Mouse (Mus musculus): ENCODE results near the gene Pdcd1lg2. TPM values are rescaled to one million over a fixed set of nuclear protein-coding genes. Genes with fewer than 3 reads are reported as not detected.

Gene Pdcd1lg2
- polyA plus RNA-seq, 1 experiment, result 1.8 TPM

GRCm38 (mm10) chr19:29514130-29514529 is 103.4 kb downstream of the Pdcd1lg2 start:
- Histone ChIP-seq H3K4me3 (ENCODE audit: insufficient read depth, low read length) (no peak overlapping the region), H3K27ac (ENCODE audit: insufficient read depth, low read depth, low read length) (no peak overlapping the region), H3K4me1 (ENCODE audit: control insufficient read depth, insufficient read depth, low read length) (peaks cover 13% of the 10 kb centered on the region)
- TF ChIP-seq CTCF (IDR thresholded peaks at IDR 0.05; ENCODE audit: low read depth, low read length), result no peak
- no peak for TF ChIP-seq POLR2A (IDR thresholded peaks at IDR 0.05; ENCODE audit: borderline replicate concordance, low read depth, low read length)

DNA sequence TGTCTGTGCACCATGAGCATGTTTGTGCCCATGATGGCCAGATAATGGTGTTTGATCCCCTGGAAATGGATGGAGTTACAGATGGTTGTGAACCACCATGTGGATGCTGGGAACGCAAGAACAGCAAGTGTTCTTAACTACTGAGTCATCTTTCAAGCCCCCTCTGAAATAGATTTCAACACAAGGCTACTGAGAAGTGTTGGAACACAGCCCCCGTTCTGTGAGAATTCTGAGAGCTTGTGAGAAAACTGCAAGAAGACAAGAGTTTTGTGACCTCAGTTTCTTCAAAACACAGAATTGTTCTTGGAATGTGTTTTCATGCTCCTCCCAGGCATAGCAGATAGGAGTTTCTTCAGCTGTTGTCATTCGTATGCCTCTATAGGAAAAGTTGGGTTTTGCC is 104.7 kb downstream of the Pdcd1lg2 start:
- Histone ChIP-seq H3K27ac (ENCODE audit: insufficient read depth, low read depth, low read length) (no peak overlapping the region), H3K4me3 (ENCODE audit: insufficient read depth, low read length) (no peak overlapping the region), H3K4me1 (ENCODE audit: control insufficient read depth, insufficient read depth, low read length) (peaks cover 11% of the 10 kb centered on the region)
- TF ChIP-seq POLR2A (IDR thresholded peaks at IDR 0.05; ENCODE audit: borderline replicate concordance, low read depth, low read length) (no peak), CTCF (IDR thresholded peaks at IDR 0.05; ENCODE audit: low read depth, low read length) (no peak)

DNA sequence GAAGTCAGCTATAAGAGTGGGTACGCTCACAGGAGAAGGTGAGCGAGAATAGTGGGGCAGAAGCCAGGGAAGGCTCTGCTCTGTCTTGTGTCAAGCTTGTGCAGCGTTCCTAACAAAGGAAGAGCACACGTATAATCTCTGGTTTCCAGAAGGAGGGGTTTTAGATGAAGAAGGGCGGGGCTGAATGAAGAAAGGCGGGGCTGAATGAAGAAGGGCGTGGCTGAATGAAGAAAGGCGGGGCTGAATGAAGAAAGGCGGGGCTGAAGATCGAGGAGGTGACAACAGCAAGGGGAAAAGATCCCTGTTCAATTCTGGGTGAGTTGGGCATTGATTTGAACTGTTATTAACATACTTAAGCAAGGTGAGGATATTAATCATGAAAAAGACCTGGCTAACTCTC is 105.3 kb downstream of the Pdcd1lg2 start:
- Histone ChIP-seq H3K4me1 (ENCODE audit: control insufficient read depth, insufficient read depth, low read length) (peaks cover 15% of the 10 kb centered on the region), H3K27ac (ENCODE audit: insufficient read depth, low read depth, low read length) (no peak overlapping the region), H3K4me3 (ENCODE audit: insufficient read depth, low read length) (no peak overlapping the region)
- TF ChIP-seq POLR2A (IDR thresholded peaks at IDR 0.05; ENCODE audit: borderline replicate concordance, low read depth, low read length) (no peak), CTCF (IDR thresholded peaks at IDR 0.05; ENCODE audit: low read depth, low read length) (no peak)

DNA sequence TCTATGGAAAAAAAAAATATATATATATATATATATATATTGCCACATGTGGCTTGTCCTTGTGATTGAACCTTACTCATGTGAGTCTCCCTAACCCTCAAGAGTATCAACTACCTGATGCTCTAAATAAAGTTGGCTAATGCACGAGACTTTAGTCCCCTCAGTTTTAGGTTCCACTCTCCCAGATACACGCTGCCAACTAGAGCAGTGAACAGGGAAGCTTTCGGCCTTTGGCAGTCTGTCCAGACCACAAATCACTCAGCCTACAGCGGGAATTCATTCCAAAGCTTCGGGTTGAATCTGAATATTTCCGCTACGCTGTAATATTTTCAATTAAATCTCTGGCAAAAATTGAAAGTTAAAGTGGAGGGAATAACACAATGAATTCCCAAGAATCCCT is 107.7 kb downstream of the Pdcd1lg2 start:
- peaks cover 9% of the 10 kb centered on the region for H3K4me1 ChIP-seq (ENCODE audit: control insufficient read depth, insufficient read depth, low read length)
- no peak for TF ChIP-seq POLR2A (IDR thresholded peaks at IDR 0.05; ENCODE audit: borderline replicate concordance, low read depth, low read length)
- TF ChIP-seq CTCF (IDR thresholded peaks at IDR 0.05; ENCODE audit: low read depth, low read length), result no peak

DNA sequence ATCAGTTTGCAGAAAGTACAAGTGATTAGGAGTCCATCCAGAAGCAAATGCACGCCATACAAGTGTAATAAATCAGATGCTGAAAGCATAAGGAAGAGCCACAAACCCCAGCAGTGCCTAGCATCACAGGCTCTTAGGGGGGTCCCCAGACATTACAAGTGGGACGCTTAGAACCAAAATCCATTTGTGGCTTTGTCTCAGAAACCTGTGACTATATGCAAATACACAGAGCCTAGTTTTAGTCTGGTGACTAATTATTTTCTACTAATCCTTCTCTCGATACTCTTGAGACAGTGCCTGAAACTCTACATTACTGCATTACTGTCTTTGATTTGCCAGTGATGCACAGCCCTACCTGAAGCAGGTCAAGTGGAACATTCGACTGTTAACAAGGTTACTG is 108.2 kb downstream of the Pdcd1lg2 start:
- TF ChIP-seq CTCF (IDR thresholded peaks at IDR 0.05; ENCODE audit: low read depth, low read length) (no peak), POLR2A (IDR thresholded peaks at IDR 0.05; ENCODE audit: borderline replicate concordance, low read depth, low read length) (no peak)
- H3K27ac ChIP-seq (ENCODE audit: insufficient read depth, low read depth, low read length), result no peak overlapping the region
- H3K4me1 ChIP-seq (ENCODE audit: control insufficient read depth, insufficient read depth, low read length), result peaks cover 9% of the 10 kb centered on the region
- H3K4me3 ChIP-seq (ENCODE audit: insufficient read depth, low read length), result no peak overlapping the region

More for the DNA sequence above, 107.7 kb downstream of the Pdcd1lg2 start:
- Histone ChIP-seq H3K27ac (ENCODE audit: insufficient read depth, low read depth, low read length) (no peak overlapping the region), H3K4me3 (ENCODE audit: insufficient read depth, low read length) (no peak overlapping the region)

Other genes starting within 250 kb of the Pdcd1lg2 start
- gene Jak2, start 159.1 kb upstream of the Pdcd1lg2 start, polyA plus RNA-seq (2012; ENCODE audit: insufficient read depth, insufficient read length, missing spikeins), result 22.3 and 24.7 TPM in 2 replicates
- gene Insl6, start 85.6 kb upstream of the Pdcd1lg2 start, polyA plus RNA-seq (2012; ENCODE audit: insufficient read depth, insufficient read length, missing spikeins), result 16.7 and 21.7 TPM in 2 replicates
- gene Rln1, start 76.2 kb upstream of the Pdcd1lg2 start, polyA plus RNA-seq (2012; ENCODE audit: insufficient read depth, insufficient read length, missing spikeins), result not detected in 2 replicates
- gene Plgrkt, start 43.5 kb upstream of the Pdcd1lg2 start, polyA plus RNA-seq (2012; ENCODE audit: insufficient read depth, insufficient read length, missing spikeins), result 181 and 239 TPM in 2 replicates
- 42.7 and 44.7 TPM in 2 replicates for gene Cd274, start 43.5 kb upstream of the Pdcd1lg2 start, polyA plus RNA-seq (2012; ENCODE audit: insufficient read depth, insufficient read length, missing spikeins)
- gene Ric1, start 111.4 kb downstream of the Pdcd1lg2 start, polyA plus RNA-seq (2012; ENCODE audit: insufficient read depth, insufficient read length, missing spikeins), result 22.5 and 23.1 TPM in 2 replicates
- gene Ermp1, start 237.5 kb downstream of the Pdcd1lg2 start, polyA plus RNA-seq (2012; ENCODE audit: insufficient read depth, insufficient read length, missing spikeins), result 11.4 and 11.7 TPM in 2 replicates

Measured in bone marrow macrophage, adult 2 months (primary cell).